Mouse (Mus musculus): ENCODE data around the gene Npr3.

DNA sequence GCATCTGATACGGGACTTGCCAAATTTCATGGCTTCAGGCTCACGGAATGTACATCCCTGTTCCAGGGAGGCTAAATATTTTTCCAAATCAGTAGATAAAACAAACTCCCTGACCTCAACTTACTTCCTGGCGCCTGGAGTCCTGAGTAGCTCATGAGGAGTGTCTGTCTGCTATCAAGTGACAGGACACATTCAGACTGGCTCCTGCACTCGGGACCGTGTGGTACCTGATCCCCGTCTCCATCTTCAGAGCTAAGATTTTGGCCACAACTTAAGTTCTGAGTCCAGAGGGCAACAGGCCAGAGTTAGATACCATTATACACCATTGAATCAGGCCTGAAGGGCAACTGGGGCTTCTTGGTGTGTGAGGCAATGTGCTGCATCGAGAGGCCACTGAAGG, 49.0 kb upstream of the Npr3 start:
- TF ChIP-seq POLR2A (IDR thresholded peaks at IDR 0.05; ENCODE audit: control insufficient read depth, extremely low read depth, insufficient read depth, low read length, poor library complexity) (no peak), CTCF (IDR thresholded peaks at IDR 0.05; ENCODE audit: borderline replicate concordance, control insufficient read depth, extremely low read depth, insufficient read depth, low read length, poor library complexity) (no peak)
